Mouse (Mus musculus) spleen, postnatal 14 days (tissue): Measurements from ENCODE around the gene Pcca.

ENCODE experiments used
- DNase-seq, 2 experiments: peaks; one replicate each; pipeline ENCODE4 v3.0.0; 2021 to 2022; ENCODE audit warnings: low spot score in 2 of 2

Pcca gene

DNA sequence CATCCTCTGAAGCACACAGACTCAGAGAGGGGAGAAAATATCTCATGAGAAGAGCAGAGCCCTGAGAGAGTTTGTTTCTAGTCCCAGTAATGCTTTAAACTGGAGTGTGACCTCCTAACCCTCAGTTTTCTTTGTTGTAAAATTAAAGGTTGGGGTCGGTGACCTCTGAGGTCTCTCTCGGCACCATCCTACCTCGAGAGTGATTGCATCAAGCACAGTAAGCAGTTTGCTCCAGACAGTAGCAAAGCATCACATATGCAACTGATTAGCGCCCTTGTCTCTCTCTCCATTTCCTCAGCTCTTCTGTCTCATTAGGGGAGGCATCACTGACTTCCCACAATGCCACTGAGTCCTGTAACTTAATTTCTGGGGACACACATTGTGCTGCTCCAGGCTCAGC, 302.1 kb downstream of the Pcca start:
- no peak for DNase-seq

DNA sequence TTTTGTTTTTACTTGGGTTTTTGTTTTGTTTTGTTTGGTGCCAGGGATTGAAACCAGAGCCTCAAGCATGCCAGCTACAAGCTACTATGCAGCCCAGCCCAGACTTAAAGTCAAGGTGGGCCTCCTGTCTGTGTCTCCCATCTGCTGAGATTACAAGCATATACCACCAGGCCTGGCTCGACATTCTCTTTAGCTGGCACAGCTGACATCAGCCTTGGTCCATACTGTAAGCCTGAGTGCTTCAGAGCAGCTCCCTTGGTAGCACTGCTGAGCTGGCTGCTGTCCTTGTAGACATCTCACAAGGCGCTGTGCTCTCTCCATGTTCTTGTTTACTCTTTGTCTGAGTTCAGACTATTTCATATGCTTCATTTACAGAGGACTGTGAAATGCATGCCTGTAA, 302.9 kb downstream of the Pcca start:
- no peak for DNase-seq

DNA sequence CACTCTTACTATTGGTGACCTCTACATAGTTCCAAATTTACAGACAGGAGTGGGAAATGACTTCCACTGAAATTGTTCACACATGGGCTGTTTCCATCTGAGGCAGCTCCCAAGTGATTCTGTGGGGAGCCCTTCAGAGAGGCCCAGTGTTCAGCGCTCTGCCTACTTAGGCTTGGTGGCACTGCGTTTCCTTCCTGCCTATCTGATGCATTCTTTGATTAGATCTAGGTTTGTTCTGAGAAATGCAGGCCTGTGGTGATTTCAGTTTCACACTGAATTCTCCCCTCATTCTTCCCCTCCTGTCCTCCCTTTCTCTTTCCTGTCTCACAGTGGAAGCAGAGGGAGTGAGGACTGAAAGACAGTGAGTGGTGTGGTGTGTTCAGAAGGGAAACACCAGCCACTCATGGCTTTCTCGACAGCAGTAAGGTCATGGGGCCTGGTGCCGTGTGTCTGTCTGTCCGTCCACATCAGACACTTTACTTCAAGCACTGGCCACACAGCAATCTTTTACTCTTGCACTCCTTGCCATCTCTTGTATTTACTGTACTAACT, 318.5 kb downstream of the Pcca start:
- DNase-seq = no peak

DNA sequence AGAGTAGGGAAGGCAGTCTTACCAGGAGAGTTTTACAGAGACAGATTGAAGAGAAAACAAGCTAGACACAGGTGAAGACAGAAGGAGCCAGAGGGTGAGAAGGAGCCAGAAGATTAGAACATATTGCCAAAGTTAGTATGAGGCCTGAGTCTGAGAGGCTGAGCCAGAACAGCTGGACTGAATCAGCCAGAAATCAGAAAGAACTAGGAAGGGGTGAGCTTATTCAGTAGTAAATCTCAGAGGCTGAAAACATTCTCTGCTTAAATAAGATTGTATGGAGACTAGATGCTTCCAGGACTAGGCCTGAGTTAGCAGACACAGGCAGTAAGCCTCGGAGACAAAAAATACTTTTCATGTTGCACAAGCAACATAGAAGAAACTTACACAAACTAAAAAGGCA, 325.7 kb downstream of the Pcca start:
- DNase-seq = no peak

DNA sequence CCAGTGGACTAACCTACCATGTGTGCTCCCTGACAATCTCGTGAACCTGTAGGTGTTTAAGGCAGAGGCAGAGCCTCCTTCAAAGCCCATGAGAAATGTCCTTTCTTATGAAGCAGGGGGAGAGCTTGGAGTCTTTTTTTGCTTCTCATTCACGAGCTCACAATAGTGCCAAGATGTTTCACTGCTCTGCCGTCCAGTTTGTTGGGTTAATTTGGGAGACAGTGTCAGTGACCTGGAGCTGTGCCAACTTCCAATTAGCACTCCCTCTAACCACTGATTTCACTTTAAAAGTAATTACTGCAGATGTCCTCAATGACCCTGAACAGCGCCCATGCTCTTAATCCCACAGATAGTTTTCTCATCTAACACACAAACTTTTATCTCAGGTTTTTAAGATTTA, 328.5 kb downstream of the Pcca start:
- DNase-seq = no peak

DNA sequence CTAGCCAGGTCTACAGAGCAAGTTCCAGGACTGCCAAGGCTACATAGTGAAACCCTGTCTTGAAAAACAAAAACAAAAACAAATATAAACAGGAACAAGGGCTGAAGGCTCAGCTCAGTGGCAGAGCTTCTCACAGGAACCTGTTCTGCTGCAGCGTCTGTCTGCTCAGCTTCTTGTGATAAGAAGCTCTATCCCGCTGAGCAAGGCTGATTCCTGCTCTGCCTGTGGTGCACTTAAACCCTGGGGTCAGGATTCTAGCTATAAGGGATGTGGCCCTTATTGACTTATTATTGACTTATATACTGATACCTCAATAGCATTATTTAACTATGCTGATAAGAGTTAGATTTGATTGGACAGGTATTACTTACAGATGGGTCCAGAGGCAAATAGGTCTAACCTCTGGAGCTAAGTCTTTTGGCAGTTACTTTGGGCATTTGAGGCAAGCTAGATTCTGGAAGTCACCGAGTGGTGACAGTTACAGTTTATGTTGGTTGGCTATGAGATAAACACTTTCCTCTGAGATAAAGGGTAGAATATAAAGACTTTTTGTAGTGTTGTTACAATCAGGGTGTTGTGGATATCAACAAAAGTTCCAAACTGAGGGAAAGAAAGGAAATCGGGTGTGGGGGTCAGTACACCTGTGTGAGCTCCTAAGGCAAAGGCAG, 331.5 kb downstream of the Pcca start:
- DNase-seq = no peak

DNA sequence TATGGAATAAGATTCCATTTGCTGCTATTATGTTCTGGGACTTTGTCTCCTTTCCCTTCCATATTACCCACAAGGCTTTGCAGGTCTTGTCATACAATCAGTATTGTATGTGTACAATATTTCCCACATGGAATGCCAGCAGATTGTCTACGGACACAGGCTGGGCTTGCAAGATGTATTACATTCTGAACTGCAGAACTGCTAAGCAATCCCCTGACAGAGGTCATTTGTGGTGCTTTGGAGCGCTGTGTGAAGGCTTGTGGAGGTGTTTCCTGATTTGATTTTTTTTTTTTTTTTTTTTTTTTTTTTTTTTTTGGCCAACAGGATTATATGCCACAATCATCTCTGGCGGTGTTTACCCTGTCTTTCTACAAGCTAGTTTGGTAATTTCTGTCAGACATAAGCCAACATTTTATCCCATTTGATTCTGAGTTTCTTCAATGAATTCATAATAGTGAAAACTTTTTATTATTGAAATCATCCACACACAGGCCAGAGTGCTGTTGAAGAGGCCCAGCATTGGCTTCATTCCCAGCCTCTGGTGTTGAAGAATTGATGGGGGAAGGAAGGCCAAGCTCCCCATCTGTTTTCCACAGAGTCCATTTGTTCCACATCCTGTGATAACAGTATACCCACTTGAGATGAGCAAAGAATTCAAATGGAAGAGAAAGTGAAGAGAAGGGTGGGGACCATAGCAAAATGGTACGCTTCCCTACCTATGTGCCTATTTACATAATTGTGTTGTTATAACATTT, 333.6 kb downstream of the Pcca start:
- no peak for DNase-seq

DNA sequence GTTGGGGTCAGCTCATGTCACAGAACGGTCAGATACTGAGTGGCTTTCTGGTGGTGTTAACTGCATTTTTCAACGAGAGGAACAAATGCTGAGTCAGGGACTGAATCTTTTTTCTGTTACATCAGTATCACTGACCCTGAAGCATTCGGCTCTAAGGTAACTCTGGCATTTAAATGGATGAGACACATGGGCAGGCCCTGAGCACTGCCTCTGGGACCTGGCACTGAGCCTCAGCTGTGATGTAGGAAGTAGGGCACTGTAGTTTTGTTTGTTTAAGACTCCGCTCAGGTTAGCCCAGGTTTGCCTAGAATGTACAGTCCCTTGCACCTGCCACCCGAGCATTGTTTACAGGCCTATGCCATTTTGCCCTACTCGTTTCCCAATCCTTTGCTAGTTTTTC, 335.7 kb downstream of the Pcca start:
- no peak for DNase-seq

DNA sequence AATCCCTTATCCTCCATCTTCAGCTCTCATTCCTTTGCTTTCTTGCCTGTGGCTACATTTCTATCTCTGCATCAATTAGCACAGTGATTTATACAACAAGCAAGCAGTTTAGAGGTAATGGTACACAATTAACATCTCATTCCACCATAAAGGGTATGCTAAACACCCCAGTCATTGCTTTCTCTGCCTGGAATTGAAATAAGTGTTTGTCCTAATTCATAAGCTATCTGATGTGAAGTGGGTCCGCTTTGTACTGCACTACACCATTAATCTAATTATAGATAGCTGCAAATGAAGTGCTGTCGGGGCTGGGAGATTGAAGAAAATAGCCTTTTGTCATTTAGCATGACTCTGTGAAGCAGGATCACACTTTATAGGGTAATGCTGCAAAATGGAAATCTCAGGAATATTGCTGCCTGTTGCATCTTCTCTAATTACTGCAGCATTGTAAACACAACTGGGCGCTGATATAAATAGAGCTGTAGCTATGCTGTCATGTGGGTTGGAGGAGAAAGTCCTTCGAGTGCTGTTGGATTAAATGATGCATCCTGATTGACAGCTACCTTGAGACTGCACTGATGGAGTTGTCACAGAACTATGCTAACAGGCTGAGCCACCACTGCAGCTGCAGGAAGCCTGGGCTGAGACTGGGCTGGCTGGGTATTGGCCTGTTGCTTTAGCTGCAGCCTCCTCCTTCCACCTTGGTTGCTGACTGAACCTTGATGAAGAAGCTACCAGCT, 337.9 kb downstream of the Pcca start:
- no peak for DNase-seq

DNA sequence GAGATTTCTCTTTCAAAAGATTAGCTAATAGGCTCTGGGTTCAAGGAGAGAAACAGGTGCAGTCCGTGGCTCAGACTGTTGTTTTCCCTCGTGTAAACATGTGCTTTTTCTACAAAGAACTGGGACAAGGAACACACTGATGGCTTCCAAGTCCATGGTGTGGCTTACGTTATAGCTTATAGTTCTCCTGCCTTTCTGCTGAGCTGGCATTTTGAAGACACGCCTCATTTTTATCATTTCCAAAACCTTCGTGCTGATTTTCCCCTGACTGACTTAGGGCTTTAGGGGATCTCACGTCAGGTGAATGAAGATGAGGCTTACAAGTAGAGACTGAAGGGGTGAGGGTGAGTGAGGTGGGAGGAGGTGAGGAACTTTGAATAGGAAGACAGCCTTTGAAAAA, 338.5 kb downstream of the Pcca start:
- no peak for DNase-seq

DNA sequence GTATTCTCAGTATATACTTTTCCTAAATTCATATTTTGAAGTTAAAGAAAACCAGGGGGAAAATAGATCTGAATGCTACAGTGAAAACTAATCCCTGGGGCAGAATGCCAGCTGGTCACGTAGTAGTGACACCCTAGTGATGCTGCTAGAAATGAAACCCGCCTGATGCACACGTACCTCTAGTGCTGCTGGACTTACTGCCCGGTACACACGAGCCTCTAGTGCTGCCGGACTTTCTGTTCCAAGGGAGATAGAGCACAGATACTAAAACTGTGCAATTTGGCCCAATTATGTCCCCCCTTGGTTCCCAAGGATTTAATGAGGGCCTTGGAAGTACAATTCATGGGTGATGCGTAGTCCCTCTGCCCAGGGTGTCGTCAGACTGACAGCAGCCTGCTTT, 340.9 kb downstream of the Pcca start:
- DNase-seq = no peak

DNA sequence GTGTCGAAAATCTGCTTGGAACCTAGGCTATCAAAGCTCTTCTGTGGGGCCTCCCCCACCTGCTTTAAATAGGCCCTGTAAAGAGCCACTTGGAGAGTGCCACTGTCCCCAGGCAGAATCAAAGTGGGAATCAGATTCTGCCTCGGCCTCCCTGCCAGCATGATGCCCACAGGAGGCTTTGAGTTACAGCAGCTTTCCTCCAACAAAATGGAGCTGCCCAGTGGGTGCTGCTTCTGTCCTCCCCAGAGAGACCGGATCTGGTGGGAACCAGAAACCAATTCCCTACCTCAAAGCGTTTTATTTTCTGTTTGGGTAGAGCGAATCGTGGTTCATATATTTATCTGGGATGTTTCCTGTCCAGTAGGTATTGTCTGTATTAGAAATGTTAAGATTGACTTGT, 341.5 kb downstream of the Pcca start:
- no peak for DNase-seq

DNA sequence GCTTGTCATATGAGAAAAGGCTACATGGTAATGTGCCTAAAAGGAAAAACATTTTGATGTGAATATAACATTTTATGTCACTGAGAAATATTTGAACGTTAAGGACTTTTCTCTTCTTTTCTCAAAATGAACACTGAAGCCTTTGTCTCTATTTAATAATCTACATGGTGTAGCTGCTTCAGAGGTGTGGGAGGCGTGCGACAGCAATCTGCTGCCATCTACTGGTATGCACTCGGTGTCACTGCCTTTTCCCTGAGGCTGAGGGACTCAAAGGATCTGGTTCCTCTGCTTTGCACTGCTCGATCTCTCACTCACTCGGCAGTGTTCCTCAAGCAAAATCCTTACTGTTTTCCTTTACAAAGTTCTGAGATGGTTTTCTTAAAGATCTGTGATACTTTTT, 342.0 kb downstream of the Pcca start:
- DNase-seq = peak; percentile 17 to 48

DNA sequence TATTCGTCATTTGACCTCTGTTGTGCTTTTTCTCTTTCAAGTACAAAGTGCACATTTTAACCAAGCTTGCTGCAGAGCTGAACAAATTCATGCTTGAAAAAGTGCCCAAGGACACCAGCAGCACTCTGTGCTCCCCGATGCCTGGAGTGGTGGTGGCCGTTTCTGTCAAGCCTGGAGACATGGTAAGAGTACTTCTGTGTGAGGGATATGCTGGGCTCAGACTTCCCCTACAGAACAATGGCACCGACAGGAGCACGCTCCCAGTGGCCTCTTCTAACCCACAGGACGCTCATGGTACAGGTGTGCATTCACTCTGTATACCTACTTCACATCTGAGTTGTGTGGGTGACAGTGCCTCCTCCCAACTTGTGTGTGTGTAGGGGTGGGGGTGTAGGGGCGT, 342.6 kb downstream of the Pcca start:
- DNase-seq = no peak

DNA sequence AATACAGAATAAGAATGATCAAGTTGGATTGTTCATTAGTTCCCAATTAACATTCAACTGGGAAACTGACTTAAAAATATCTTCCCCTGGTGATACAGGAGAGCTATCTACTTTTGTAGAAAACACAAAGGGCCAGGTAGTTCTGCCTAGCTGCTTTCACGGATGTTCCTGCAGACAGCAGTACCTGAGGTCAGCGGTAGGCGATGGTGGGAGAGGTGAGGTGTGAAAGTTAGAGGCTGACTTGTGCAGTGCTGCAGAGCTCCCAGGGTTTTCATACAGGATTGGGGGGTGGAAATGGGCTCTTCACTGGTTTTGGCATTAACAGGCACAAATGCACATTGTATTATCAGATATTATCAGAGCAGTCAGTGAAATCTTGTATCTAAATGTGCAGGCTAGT, 343.7 kb downstream of the Pcca start:
- no peak for DNase-seq

DNA sequence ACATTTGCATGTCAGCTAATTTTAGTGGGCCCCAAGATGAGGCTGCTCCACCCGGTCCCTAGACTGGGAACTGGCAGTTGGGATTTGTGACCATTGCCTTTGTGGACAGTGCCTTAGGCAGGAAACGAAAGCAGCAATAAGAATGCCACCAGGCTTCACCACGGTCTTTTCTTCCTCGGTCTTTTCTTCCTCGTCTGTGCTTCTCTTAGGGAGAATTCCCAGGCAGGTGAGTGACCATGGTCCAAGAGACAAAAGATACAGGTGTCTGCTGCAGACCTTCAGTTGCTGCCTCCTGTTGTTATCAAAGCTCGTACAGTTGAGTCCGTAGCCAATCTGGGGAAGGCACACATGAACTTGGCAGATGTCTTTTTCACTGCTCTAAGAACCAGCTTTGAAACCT, 346.2 kb downstream of the Pcca start:
- DNase-seq = no peak

DNA sequence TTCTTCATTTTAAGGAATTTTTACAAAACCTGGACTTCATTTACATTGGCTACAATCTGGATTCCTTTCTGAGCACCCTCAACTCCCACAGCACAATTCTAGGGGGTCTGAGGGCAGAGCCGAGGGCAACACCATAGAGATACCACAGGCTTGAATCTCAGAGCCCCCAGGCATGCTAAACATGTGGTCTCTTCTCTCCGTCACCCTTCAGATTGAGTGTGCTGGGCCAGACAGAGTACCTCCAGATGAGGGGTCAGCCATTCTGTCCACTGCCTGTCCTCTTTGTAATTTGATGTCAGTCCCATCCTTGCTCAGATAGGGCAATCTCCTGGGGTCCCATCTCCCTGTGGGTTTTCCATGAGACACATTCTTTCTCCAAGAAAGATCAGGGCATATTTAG, 347.6 kb downstream of the Pcca start:
- no peak for DNase-seq

DNA sequence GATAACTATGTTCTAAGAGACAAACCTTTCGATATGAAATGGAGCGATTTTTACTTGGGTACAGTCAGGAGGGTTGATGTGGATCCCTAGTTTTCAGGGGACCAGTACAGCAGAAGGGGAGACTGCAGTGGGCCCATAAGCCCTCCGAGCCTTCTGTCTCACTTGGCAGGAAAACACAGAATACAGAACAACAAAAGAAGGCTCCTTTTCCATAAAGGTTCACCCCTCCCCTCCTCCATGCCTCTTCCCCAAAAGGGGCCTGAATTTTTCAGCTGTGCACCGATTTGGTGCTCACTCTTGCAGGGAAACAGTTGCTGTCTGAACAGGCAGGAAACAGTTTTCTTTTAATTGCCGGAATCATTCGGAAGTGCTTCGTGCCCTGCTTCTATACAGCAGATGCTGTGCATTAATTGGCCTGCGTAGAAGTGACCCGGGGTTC, 348.1 kb downstream of the Pcca start:
- no peak for DNase-seq

DNA sequence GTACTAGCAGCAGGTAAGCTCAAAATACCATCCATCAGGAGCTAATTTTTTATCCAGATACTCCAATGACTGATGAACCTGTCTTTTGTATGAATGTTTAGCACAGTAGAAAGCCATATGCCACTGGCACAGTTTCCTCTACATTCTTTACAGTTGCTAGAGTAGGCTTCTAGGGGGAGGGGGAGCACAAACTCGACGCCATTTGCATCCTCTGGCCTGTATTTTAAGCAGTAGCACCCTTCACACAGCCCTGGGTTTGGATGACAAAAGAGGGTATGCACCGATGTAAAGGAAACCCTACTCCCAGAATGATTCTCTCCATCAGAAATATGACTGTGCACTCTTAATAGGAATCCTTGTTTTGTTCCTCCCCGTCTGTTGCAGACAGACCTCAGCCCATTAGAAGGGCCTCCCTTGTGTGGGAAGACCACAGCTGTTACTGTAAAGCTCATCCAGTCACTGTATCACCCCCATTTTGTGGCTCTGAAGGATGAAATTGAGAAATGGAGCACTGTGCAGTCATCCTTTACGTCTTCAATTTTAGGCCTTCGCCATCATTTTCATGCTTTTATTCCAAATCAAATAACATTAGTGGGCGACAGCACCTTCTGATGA, 348.8 kb downstream of the Pcca start:
- DNase-seq = no peak

DNA sequence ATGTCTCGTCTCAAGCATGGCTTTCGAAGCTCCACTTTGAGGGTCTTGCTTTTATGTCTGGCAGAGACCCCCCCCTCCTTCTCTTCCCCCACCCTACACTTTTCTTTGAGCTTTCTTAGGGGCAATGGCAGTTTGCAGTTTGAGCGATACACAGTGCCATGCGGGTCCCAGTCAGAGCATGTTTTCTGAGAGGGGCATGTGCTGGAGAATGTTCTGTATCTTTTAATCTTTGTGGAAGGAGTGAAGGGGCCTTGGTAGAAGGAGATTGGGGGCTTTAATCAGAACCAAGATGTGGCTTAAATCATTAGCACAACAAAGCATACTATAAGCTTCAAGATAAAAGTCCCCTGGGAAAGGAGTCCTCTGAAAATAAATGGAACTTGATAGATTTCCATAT, 349.3 kb downstream of the Pcca start:
- DNase-seq = no peak

DNA sequence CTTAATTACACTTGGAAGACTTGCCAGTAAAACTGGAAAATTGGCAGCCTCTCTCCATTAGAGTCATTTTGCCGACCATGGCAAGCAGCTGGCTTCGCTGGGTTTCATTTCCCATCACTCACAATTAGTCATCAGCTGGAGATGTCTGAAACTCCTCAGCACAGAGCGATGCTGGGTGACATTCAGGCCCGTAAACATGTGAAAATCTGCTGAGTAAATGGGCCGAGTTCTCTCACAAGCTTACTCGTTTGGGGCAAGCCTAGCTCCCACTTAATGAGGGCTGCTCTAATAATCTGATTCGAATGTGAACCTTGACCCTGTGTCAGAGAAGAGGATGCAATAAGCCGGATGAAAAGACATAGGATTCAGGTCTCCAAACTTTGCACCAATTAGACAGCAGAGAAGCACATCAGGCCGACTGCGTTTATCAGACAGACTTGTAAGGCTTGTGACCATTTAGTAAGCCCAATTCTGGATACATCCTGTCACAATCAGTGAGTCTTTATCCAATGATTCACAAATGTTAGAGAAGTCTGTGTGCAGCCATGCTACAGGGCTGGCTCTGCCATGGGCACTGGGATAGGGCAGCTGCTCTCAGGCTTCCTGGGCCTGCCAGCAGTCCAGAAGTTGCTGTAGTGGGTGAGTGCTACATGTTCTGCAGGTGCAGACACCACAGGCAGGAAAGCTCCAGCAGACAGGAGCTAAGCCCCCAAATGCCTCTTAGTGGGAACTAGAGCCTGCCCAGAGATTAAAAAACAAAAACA, 349.9 kb downstream of the Pcca start:
- DNase-seq = no peak

DNA sequence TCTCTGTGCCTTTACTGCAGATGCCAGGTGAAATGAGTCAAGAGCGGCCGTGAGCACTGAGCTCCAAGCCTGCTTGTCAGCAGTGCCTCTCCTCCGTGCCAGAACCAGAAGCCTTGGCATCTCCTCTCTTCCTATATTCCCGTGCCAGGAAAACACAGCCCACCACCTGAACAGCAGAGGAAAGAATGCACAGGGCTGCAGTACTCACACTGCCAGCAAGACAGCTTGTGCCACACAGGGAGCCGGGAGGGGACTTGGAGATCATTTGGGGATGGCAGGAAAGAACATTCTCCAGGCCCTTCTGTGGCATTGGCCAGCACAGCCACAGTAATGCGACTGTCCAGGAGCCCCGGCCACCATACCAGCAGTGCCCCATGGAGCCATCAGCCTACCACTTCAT, 351.8 kb downstream of the Pcca start:
- no peak for DNase-seq
